Mouse (Mus musculus) cerebellum, adult 11 months (tissue): ENCODE measurements around the gene Pmel.

Source experiments
- DNase-seq: peaks from one replicate; pipeline ENCODE4 v3.0.0; 2022

Pmel gene

GRCm38 (mm10) chr10:128703895-128704294 lies at the start of gene Pmel:
Gene Pmel (plus strand): TSS chr10:128704195.
- no peak for DNase-seq

- no peak for DNase-seq
These were observed 48.7 kb upstream of the Pmel start for GRCm38 (mm10) chr10:128655254-128655653.

DNA sequence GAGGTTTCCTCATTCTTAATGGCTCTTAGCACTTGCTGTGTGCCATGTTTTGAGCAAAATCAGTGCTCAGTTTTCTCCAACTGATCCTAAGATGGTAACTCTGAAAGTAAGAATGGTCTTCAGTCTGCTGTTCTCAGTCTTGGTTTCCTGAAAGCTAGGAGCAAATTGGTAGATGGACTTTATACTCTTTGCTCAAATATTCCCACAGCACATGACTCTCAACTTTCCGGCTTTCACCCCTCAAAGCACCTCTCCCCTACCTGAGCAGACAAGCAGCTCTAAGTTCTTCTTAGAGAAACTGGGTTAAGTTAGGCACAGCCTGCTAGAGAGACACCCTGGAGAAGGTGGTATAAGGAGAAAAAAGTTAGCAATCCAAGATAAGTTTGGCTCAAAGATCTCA lies 47.3 kb upstream of the Pmel start:
- no peak for DNase-seq

DNA sequence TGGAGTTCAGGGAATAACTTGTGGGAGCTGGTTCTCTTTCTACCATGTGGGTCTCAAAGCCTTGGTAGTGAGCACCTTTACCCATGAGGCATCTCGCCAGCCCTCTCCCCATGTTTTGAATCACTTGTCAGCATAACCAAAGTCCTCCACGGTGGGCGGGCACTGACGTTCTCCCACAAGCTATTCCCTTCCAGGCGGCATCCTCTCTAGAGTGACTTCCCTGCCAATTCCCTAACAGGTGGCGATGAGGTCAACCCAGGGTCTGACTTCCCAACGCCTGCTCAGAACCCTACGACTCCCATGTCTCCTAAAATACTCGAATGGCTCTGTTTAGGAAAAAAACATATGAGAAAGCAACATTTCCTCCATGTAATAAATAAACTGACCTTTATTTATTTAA lies 46.2 kb upstream of the Pmel start:
- DNase-seq = no peak

- no peak for DNase-seq
These were observed 44.5 kb upstream of the Pmel start for GRCm38 (mm10) chr10:128659490-128659889.

DNA sequence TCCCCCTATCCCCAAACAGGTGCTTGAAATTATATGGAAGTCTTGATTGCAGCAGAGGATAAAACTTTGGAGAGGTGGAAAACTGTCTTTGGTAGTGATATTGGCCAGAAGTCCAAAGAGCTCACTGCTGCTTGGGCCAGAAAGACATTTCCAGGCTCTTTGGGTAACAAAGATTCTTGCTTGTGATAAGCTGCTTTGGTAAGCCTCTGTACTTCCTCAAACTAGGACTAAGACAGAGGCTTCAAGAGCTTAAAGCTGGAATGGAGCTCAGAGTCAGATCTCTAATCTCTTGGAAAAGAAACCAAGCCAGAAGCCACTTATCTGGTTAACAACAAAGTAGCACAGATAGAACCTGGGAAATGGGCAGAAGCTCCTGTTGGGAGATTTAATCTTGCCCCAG lies 41.5 kb upstream of the Pmel start:
- DNase-seq = no peak

DNA sequence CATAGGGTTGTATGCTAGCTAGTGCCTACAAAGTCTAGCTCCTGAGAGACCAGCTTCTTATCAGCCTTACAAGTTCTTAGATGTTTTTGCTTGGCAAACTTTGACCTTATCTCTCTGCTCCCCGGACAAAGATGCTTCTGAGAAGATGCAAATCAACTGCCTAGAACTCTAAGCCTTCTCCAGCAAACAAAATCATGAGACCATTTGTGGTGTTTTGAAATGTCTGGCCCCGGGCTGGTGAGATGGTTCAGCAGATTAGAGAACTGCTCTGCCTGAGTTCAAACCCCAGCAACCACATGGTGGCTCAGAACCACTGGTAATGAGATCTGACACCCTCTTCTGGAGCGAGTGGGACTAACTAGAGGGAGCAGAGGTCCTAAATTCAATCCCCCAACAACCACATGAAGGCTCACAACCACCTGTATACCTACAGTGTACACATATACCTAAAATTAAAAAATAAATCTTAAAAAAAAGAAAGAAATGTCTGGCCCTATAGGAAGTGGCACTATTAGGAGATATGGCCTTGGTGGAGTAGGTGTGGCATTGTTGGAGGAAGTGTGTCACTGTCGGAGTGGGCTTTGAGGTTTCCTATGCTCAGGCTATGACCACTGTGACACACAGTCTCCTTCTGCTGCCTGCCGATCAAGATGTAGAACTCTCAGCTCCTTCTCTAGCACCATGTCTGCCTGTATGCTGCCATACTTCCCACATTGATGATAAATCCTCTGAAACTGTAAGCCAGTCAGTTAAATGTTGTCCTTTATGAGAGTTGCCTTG lies 40.4 kb upstream of the Pmel start:
- DNase-seq = no peak

DNA sequence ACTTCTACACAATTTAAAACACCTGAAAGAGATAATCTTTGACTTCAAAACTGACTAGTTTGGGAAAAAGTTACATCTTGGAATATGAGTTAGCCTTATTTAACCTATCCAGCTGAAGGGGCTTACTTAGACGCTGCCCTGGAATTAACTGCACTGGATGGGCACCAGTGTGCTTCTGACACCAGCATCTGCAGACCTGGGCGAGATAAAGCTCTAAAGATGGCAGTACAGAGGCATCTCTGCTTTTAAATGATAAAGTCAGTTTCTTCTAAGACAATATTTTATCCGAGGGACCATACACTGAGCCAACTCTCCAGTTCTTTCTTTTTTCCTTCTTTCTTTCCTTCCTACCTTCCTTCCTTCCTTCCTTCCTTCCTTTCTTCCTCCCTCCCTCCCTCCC lies 39.2 kb upstream of the Pmel start:
- no peak for DNase-seq

DNA sequence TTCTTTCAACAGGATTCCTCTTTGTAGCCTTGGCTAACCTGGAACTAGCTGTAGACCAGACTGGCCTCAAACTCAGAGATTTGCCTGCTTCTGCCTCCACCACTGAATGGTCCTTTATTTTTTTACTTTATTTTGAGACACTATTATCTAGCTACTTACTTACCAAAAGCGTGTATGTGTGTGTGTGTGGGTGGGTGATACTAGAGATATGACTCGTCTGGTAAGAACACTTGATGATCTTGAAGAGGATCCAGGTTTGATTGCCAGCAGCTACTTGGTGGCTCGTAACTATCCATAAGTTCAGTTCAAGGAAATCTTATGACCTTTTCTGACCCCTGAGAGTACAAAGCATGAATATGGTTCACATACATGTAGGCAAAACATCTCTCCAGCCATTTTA lies 38.7 kb upstream of the Pmel start:
- DNase-seq = no peak

DNA sequence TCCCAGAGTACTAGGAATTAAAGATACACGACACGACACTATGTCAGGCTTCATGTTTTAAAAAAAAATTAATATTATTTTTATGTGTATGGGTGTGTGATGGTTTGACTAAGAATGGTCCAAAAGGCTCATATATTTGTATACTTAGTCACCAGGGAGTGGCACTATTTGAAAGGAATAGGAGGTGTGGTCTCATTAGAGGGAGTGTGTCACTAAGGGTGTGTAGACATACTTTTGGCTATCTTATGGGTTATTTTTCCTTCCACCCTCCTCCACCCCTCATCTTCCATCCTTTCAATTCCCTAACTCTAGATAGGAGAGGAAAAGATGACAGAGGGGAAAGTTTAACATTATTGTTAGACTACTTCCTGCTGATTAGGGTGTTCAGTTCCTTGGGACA lies 38.2 kb upstream of the Pmel start:
- DNase-seq = no peak

GRCm38 (mm10) chr10:128668790-128669672 lies 35.0 kb upstream of the Pmel start:
- DNase-seq = peak; percentile 86

GRCm38 (mm10) chr10:128671148-128671547 lies 32.8 kb upstream of the Pmel start:
- no peak for DNase-seq

GRCm38 (mm10) chr10:128673763-128674468 lies 30.1 kb upstream of the Pmel start, which contains the start of gene Suox:
Gene Suox (minus strand): TSS chr10:128674073.
- peak; percentile 74 for DNase-seq

DNA sequence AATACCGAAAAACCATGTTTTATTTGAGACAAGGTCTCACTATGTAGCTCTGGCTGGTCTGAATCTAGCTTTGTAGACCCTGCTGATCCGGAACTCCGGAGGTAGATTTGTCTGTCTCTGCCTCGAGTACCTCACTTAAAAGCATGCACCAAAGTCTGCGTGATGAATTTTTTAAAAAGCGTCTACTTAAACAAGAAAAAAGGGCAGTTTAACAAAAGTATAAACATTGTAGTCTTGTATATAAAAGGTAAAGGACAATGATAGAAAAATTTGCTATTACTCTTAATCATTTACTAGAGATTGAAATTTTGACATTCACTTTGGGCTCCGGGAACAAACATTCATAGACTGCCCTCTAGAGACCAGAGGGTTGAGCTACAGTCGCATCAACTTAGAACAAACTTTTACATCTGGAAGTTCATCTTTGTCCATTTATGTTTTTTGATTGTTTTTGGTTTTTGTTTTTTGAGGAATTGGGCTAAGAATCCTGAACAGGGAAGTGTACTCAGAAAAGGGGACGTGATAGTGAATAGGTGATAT lies 29.5 kb upstream of the Pmel start:
- no peak for DNase-seq

GRCm38 (mm10) chr10:128695411-128695991 lies 8.5 kb upstream of the Pmel start:
- no peak for DNase-seq

- DNase-seq = peak; percentile 99
These were observed 7.8 kb upstream of the Pmel start, which contains the start of gene Rab5b for GRCm38 (mm10) chr10:128695992-128696807. Gene Rab5b (minus strand): TSS chr10:128696264.

DNA sequence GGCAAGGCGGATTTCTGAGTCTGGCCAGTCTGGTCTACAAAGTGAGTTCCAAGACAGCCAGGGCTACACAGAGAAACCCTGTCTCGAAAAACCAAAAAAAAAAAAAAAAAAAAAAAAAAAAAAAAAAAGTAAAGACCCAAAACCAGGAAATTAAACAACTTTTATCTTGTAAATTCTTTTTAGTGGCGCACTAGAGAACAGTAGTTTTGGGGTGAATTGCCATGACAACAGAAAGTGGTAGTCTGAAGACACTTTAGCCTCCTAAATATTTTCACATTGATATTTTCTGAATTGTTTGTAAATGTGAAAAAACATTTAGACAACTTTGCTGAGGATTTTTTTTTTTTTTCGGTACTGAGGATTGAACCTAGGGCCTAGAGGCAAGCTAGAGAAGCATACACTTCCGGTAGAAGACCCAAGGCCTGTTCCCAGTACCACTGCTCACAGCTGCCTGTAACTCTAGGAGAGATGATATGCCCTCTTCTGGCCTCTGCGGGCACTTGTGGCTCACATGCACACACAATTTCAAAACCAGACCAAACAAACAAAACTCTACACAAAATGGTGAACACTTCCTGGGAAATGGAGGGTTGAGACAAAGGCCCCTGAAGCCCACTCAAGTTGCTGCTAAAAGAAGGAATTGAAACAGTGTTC lies 6.8 kb upstream of the Pmel start:
- no peak for DNase-seq

- no peak for DNase-seq
These were observed 5.0 kb upstream of the Pmel start for GRCm38 (mm10) chr10:128699006-128699405.

- DNase-seq = no peak
These were observed 4.4 kb upstream of the Pmel start for GRCm38 (mm10) chr10:128699611-128700010.

DNA sequence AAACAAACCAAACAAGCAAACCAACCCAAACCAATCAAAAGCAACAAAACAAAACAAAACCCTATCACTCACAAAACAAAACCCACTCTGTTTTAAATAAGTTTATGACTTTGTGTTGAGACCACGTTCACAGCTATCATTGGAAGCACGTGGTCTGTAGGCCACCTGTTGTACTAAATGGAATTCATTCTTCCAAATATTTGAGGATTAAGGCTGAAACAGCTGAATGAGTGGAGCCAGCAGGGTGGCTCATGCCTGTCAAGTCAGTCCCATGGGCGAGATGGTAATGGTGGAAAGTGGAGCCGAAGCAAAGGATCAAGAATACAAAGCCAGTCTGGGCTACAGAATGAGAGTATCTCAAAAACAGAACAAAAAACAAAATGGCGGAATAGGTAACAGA lies 3.3 kb upstream of the Pmel start:
- no peak for DNase-seq

- DNase-seq = no peak
These were observed 1.5 kb upstream of the Pmel start for GRCm38 (mm10) chr10:128702328-128703007.
